Comparison of ENCODE assay signal across 23 mouse cellular contexts in the genomic region with DNA sequence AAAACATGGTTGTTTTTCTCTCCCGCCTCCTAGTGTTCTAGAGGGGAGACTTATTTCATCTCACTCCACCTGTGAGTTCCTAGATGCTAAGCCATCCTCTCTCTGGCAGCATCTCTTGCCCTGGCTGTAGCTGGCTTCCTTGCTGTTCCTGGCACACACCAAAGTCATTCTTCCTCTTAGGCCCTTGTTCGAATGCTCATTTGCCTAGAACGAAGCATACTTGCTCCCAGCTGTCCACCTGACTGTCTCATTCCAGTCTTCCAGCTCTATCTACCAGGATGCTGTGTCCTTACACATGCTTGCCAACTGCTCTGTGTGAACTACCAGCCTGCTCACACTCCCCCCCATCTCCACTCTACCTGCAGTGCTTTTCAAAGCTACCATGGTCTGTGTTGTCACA.
A peak's percentile ranks its signal among the peaks of the same experiment; 100 is the strongest.
DNase-seq lines count a peak whose midpoint lies in the region; TF ChIP-seq lines count a peak whose summit lies in the region.
"Had no signal": no experiment of that assay in that cellular context is flagged by ENCODE, and none has a peak within 500 bp of the region (broad histone marks: within the 10 kb centered on the region; RNA-seq: fewer than 3 reads in every experiment).

No protein-coding gene starts in this region.

- no peak for DNase-seq in left cerebral cortex, adult 2 months (ENCODE audit: extremely low spot score in 1 of 2, low spot score in 2 of 2)
- no peak for DNase-seq in left cerebral cortex, postnatal 10 days (ENCODE audit: extremely low spot score in 1 of 2, low spot score in 2 of 2)
- peak; percentile 85 for DNase-seq in cerebellum, adult 11-12 months
- DNase-seq in cerebellum, adult 8-10 months = peak; percentile 58
- peak; percentile 73 to 80 for DNase-seq in cerebellum, postnatal 25 days
- DNase-seq in urinary bladder, postnatal 36 days (ENCODE audit: low spot score in 2 of 2) = no peak
- DNase-seq in spleen, postnatal 36 days (ENCODE audit: low spot score in 2 of 2) = no peak
- no peak for DNase-seq in gastrocnemius, postnatal 4 days (ENCODE audit: low spot score in 2 of 2)
- DNase-seq: adrenal gland, adult 2 months; B cell, adult 2 months; heart, postnatal 14 days; kidney, adult 9 months; kidney, postnatal 14 days; liver; lung, adult 2 months; lung, postnatal 10 days; spleen, adult 18-20 months; thymus, adult 2 months; thymus, postnatal 36 days had no signal

- intact Hi-C loops in left cerebral cortex, adult 2 months (cut with DNase I) = no loop called here
- intact Hi-C loops in left cerebral cortex, postnatal 10 days (cut with DNase I) = no loop called here

- H3K4me3 ChIP-seq in left cerebral cortex, adult 2 months = no peak overlapping the region
- H3K4me3 ChIP-seq: erythroblast, embryonic 14.5 days; hindbrain, embryonic 12.5 days; midbrain, embryonic 15.5 days had no signal

- TF ChIP-seq CTCF in left cerebral cortex, adult 2 months (IDR thresholded peaks at IDR 0.05) = no peak

- H3K27ac ChIP-seq in left cerebral cortex, adult 2 months = peak overlapping the region; percentile 85
- H3K27ac ChIP-seq: hindbrain, embryonic 12.5 days; liver, embryonic 14.5 days; midbrain, embryonic 15.5 days had no signal

Comparison
In these comparisons a context has a peak if more than half of its experiments do, and no peak if none do; other contexts are left out.
1. DNase-seq: peak in cerebellum, adult 11-12 months (single experiment), cerebellum, adult 8-10 months (single experiment) and cerebellum, postnatal 25 days (2 of 2); none in left cerebral cortex, adult 2 months (0 of 2), left cerebral cortex, postnatal 10 days (0 of 2), urinary bladder, postnatal 36 days (0 of 2), spleen, postnatal 36 days (0 of 2) and gastrocnemius, postnatal 4 days (0 of 2).